In the genomic region with DNA sequence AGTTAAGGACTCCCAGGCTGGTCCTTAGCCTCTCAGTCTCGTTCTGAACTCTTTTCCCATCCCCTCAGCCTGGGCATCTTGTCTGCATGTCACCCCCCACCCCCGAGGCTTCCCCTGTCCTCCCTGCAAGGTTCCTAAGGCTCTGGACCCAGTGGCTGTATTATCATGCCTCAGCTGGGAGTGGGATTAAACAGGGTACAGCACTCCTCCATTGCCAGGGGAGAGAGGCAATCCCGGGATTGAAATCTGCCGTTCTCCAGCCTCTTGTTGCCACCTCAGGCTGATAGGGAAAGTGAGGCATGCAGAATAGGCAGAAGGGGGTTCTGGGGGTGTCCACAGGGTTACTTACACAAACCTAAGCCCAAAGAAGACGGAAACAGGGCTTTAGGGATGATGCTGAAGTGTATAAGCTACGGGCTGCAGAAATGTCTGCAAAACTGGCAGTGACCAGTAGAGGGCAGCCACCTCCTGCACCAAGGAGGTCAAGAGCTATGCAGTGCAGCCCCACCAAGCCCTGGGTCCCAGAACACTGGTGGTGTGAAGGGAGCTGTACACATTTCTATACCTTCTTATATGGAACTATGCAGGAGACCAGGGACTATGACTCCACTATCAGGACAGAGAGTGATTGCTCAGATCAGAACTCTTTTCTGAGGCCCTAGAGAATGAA, we compare ENCODE assay signal across 8 mouse cellular contexts. TPM values are rescaled to one million over a fixed set of nuclear protein-coding genes. Genes with fewer than 3 reads are reported as not detected.
DNase-seq lines count a peak whose midpoint lies in the region; ATAC-seq and TF ChIP-seq lines count a peak whose summit lies in the region.

No protein-coding gene starts in this region.

- no peaks in the 10 kb centered on the region for H3K9me3 ChIP-seq in forebrain, postnatal 0 days (ENCODE audit: low read length)
- no peaks in the 10 kb centered on the region for H3K9me3 ChIP-seq in kidney, embryonic 16.5 days (ENCODE audit: low read length)
- H3K9me3 ChIP-seq in liver, postnatal 0 days (ENCODE audit: low read length), result no peaks in the 10 kb centered on the region

- ATAC-seq in CD4-positive, CD25-positive, alpha-beta regulatory T cell, adult 4 months, result peak; percentile 53
- peak; percentile 84 for ATAC-seq in forebrain, postnatal 0 days
- ATAC-seq in kidney, embryonic 16.5 days (ENCODE audit: low FRiP score, low TSS enrichment), result peak; percentile 73
- ATAC-seq in liver, postnatal 0 days, result peak; percentile 62

- no peak overlapping the region for H3K9ac ChIP-seq in forebrain, postnatal 0 days
- no peak overlapping the region for H3K9ac ChIP-seq in kidney, embryonic 16.5 days (replicated peaks; ENCODE audit: low read length)
- no peak overlapping the region for H3K9ac ChIP-seq in liver, postnatal 0 days (replicated peaks)

- WGBS in forebrain, postnatal 0 days, result 76% methylated on average over 6 of the region's 6 CpGs
- 67% methylated on average over 6 of the region's 6 CpGs for WGBS in kidney, embryonic 16.5 days
- WGBS in liver, postnatal 0 days (ENCODE audit: insufficient replicate concordance), result 65% methylated on average over 6 of the region's 6 CpGs

- peaks cover 17% of the 10 kb centered on the region for H3K36me3 ChIP-seq in forebrain, postnatal 0 days (ENCODE audit: insufficient read depth)
- H3K36me3 ChIP-seq in kidney, embryonic 16.5 days (ENCODE audit: insufficient read depth, low read length), result no peaks in the 10 kb centered on the region; the same call in 1 of the 2 replicates
- no peaks in the 10 kb centered on the region; the same call in 1 of the 2 replicates for H3K36me3 ChIP-seq in liver, postnatal 0 days (replicated peaks; ENCODE audit: insufficient read depth, low read length)

- H3K27me3 ChIP-seq in forebrain, postnatal 0 days (ENCODE audit: insufficient read depth, low read length), result no peaks in the 10 kb centered on the region
- H3K27me3 ChIP-seq in kidney, embryonic 16.5 days (ENCODE audit: insufficient read depth, low read length), result no peaks in the 10 kb centered on the region
- H3K27me3 ChIP-seq in liver, postnatal 0 days (ENCODE audit: insufficient read depth, low read length), result no peaks in the 10 kb centered on the region

- peak; percentile 93 for TF ChIP-seq CTCF in forebrain, postnatal 0 days (IDR thresholded peaks at IDR 0.05; ENCODE audit: low read depth)
- TF ChIP-seq CTCF in liver, postnatal 0 days (IDR thresholded peaks at IDR 0.05; ENCODE audit: low read depth), result peak; percentile 91

- no peak overlapping the region for H3K4me3 ChIP-seq in forebrain, postnatal 0 days (ENCODE audit: low read depth, low read length)
- no peak overlapping the region for H3K4me3 ChIP-seq in kidney, embryonic 16.5 days (ENCODE audit: low read length)
- no peak overlapping the region for H3K4me3 ChIP-seq in liver, postnatal 0 days (ENCODE audit: low read depth, low read length)

- H3K27ac ChIP-seq in forebrain, postnatal 0 days (ENCODE audit: low read depth, low read length), result no peak overlapping the region
- no peak overlapping the region for H3K27ac ChIP-seq in kidney, embryonic 16.5 days (ENCODE audit: low read length)
- H3K27ac ChIP-seq in liver, postnatal 0 days (ENCODE audit: low read depth), result no peak overlapping the region

- H3K4me2 ChIP-seq in forebrain, postnatal 0 days (ENCODE audit: low read depth), result no peak overlapping the region
- H3K4me2 ChIP-seq in kidney, embryonic 16.5 days (replicated peaks; ENCODE audit: low read depth, low read length), result no peak overlapping the region
- H3K4me2 ChIP-seq in liver, postnatal 0 days (ENCODE audit: low read depth, low read length), result no peak overlapping the region

- TF ChIP-seq EP300 in liver, postnatal 0 days (IDR thresholded peaks at IDR 0.05; ENCODE audit: low read depth), result no peak

- DNase-seq in 416B (ENCODE audit: low read depth), result peak; percentile 81
- peak; percentile 43 to 51 for DNase-seq in cerebellum, adult 18-20 months
- DNase-seq in forebrain, postnatal 0 days, result peak; percentile 84
- peak; percentile 81 for DNase-seq in liver, postnatal 0 days
- DNase-seq in retina, adult 2 months (ENCODE audit: low read depth, low spot score), result peak; percentile 65
- DNase-seq in urinary bladder, postnatal 10 days (ENCODE audit: low spot score), result no peak

- H3K4me1 ChIP-seq in forebrain, postnatal 0 days (ENCODE audit: insufficient read depth), result peaks cover 5% of the 10 kb centered on the region; the same call in 1 of the 2 replicates
- no peaks in the 10 kb centered on the region for H3K4me1 ChIP-seq in kidney, embryonic 16.5 days (ENCODE audit: insufficient read depth, low read length)
- H3K4me1 ChIP-seq in liver, postnatal 0 days (ENCODE audit: insufficient read depth), result 0 out of 2 replicates have a peak, but pooled peaks cover 2% of the 10 kb centered on the region

RNA-seq across cellular contexts. Expression of a gene that starts 38.4 kb away (rescaled TPM):
- not detected for polyA plus RNA-seq in CD4-positive, CD25-positive, alpha-beta regulatory T cell, adult 4 months (2017; shearing (Covaris generic))
- total RNA-seq in forebrain, postnatal 0 days (2014; rRNA removed), result 14.9 and 18.7 TPM in 2 replicates
- polyA plus RNA-seq in forebrain, postnatal 0 days (2015; fragmentation: Nextera tagmentation; extraction: Ambion mirVana), result 7.2 and 8.9 TPM in 2 replicates
- polyA plus RNA-seq in kidney, embryonic 16.5 days (2015; fragmentation: Nextera tagmentation; extraction: Ambion mirVana), result 76.8 and 80.4 TPM in 2 replicates
- 1.5 and 2.8 TPM in 2 replicates for polyA plus RNA-seq in liver, postnatal 0 days (2015; fragmentation: Nextera tagmentation; extraction: Ambion mirVana)
